Mouse (Mus musculus) lung, postnatal 36 days (tissue): ENCODE data around the gene Dop1b.
"Not testable (repeated sequence)": the region's sequence is repeated elsewhere in the genome, so short reads cannot be mapped to it uniquely, and the experiment has no call there.

Experiments
- DNase-seq: peaks from one replicate; pipeline ENCODE4 v3.0.0; 2022; ENCODE audit warnings: mixed read lengths

Gene Dop1b

GRCm38 (mm10) chr16:93711411-93712188, at the start of gene Dop1b:
Gene Dop1b, plus strand, starts transcription at chr16:93711904.
- peak; percentile 99 for DNase-seq

- DNase-seq = no peak
Measured at GRCm38 (mm10) chr16:93667976-93668375, 43.7 kb upstream of the Dop1b start.

GRCm38 (mm10) chr16:93669521-93669920, 42.2 kb upstream of the Dop1b start:
- DNase-seq = no peak

DNA sequence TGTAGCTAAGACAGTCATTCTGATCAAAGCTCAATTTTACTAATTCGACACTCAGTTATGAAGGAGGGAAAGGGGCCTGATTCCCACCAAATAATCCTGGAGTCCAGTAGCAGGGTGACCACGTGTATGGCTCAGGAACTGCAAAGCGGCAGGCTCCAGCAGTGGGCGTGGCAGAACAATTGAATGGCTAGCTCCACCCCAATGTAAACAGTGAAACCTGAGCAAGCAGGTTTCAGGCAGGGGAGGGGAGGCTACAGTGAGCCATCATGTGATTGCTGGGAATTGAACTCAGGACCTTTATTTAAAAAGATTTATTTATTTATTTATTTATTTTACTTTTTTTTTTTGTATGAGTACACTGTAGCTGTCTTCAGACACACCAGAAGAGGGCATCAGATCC, 41.2 kb upstream of the Dop1b start:
- DNase-seq = peak; percentile 47

DNA sequence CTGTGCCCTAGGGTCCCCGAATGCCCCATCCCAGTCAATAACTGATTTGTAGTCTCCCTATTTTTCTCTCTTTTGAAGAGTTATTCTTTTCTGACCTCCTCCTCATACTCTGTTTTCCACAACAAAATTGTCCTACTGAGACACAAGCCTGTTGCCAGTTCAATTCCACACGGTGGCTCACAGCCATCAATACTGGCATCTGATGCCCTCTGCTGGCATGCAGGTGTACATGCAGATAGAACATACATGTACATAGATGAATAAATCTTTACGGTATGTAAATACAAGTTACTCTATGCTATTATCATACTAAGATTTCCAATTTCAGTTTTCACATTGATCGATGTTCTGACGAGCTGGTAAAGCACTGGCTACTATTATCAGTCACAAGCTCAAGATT, 40.6 kb upstream of the Dop1b start:
- no peak for DNase-seq

DNA sequence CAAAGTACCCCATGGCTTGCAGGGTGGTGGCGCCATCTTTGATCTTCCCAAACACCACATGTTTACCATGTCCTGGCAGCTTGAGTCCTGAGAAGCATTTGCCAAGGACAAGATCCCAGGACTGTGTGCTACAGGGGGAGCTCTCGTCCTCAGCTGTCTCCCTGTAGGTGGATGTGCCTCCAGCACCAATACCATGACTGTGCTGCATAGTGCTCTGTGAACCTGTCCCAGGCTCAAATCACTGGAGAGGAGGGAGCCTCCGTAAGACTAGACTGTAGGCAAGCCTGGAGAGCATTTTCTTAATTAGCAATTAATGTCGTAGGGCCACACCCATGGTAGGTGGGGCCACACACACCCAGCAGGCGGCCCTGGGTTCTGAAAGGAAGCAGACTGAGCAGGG, 35.3 kb upstream of the Dop1b start:
- DNase-seq = no peak

DNA sequence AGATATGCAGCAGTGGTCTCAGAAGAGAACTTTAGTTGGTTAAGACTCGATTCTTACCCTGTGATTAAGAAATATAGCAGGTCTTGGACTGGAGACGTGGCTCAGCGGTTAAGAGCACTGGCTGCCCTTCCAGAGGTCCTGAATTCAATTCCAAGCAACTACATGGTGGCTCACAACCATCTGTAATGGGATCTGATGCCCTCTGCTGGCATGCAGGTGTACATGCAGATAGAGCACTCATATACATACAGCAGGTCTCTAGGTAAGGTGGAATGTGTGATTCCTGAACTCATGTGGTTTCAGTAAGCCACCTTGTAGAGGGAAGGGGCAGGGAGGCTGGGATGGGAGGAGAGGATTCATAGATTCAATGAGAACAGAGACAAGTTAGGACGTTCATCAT, 33.5 kb upstream of the Dop1b start:
- no peak for DNase-seq

- no peak for DNase-seq
Measured at GRCm38 (mm10) chr16:93679165-93679564, 32.5 kb upstream of the Dop1b start.

DNA sequence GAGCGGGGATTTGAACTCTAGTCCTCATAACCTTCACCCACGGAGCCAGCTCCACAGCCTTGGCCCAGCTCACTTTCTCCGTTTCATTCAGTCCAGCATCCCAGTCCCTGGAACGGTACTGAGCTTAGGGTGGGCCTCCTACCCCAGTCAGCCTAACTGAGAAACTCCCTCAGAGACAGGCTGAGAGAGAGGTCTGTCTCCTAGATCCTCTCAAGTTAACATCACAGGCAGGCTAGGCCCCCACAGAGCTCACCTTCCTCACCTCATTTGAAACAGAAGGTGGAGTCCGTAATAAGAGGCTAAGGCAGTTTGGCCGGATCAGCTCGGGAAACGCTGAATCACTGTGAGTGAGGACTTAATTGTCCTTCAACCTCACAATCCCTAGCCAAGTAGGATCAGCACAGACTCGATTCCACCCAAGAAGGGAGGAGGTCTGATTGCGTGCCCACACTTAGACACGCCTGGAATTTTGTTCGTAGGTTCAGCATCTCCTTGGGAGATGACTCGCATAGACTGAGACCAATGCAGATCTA, 29.5 kb upstream of the Dop1b start:
- no peak for DNase-seq

DNA sequence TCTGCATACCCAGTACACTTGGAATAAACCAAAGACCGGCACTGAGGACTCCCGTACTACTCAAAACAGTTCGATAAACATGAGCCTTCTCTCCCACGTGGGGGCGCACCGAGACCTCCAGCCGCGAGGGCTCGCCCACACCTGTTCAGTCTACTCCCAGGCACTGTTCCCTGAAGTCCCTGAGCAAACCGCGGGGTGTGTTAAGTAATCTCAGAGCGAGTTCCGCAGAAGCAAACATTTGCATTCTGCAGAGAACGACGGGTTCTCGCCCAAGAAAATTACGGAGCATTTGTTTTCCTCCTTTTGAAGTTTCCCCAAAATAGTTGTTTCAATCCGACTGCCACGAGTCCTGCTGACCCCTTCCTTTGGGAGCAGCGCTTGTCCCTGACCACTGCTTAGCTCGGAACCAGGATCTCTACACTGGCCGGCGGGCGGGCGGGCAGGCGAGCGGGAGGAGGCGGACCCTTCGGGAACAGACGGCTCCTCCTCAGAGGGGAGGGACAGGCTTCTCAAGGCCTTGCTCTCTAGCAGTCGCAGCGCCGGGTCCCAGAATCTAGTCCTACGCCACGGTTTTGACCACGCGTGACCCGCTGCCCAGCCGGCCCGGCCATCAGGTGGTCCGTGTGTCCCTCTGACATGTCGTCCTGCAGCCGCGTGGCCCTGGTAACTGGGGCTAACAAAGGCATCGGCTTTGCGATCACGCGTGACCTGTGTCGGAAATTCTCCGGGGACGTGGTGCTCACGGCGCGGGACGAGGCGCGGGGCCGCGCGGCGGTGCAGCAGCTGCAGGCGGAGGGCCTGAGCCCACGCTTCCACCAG, 28.8 kb upstream of the Dop1b start, which contains the start of gene Cbr3:
Gene Cbr3, plus strand, starts transcription at position 527 of the 819 bp plus-strand sequence.
- peak; percentile 88 for DNase-seq

DNA sequence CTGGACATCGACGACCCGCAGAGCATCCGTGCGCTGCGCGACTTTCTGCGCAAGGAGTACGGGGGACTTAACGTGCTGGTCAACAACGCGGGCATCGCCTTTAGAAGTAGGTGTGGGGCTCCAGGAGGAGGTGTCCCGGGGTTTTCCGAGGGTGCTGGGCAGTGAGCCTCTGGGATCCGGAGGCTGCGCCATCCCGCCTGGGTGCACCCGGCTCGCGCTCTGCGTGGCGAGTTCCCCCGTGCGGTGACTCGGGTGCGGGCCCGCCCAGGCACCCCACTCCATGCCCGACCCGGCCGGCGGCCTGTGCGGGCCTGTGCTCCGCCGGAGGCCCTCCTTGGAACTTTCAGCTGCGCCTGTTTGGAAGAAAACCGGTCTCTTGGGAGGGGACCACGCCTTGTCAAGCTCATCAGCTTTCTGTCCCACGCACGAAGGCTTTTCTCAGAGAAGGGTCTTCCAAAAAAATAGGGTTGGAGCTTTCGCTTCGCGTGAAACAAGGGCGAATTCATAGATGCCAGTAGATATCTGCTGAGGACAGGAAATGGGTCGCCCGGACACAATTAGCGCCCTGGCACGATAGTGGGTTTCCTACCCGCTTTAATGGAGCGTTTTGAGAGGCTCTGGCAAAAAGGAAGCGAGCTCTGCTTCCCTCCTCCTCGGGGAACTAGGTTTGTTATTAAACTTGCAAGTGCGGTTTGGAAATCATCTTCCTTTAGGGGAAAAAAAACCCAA, 28.0 kb upstream of the Dop1b start:
- DNase-seq = peak; percentile 32

- no peak for DNase-seq
Measured at GRCm38 (mm10) chr16:93684441-93684840, 27.3 kb upstream of the Dop1b start.

DNA sequence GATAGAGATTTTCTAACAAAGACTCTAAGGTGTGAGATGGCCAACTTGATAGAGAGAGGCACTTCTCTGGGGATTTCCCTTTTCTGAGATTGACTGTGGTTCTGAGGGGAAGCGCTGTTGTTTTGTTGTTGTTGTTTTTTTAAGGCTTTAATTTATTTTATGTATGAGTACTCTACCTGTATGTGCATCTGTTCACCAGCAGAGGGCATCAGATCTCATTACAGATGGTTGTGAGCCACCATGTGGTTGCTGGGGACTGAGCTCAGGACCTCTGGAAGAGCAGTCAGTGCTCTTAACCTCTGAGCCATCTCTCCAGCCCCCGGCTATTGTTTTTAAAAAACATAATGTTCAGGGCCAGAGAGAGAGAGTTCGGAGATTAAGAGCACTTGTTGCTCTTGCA, 25.9 kb upstream of the Dop1b start:
- DNase-seq = not testable (repeated sequence)

DNA sequence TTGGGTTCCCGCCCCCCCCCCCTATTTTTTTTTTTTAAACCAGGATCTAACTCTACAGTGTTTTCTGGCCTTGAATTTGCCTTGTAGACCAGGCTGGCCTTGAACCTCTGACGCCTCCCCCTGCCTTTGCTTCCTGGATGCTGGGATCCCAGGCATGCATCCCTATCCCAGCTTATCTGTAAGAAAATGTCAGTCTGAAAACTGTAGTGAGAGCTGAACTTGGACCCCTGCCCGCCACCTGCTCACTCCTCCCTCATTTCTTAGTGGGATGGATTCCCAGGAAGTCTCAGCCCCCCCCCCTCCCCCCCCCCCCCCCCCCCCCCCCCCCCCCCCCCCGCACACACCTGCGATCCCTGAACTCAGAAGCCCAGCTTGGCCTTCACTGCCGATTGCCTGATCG, 25.3 kb upstream of the Dop1b start:
- no peak for DNase-seq

DNA sequence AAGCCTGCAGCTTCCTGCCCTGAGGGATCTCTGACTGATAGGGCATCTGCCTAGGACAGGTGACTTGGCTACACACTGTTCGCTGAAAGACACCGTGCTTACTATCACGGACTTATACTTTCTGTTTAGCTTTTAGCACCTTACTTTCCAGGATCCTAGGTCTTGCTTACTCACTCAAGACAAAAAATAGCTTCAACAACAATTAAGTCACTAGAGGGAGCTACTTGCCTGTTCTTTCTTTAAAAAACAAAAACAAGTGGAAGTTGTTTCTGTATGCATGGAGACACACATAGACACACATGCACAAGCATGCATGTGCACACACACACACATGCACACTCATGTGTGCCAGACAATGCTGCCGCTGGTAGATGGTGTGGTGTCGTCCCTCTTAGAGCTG, 24.8 kb upstream of the Dop1b start:
- DNase-seq = peak; percentile 60

DNA sequence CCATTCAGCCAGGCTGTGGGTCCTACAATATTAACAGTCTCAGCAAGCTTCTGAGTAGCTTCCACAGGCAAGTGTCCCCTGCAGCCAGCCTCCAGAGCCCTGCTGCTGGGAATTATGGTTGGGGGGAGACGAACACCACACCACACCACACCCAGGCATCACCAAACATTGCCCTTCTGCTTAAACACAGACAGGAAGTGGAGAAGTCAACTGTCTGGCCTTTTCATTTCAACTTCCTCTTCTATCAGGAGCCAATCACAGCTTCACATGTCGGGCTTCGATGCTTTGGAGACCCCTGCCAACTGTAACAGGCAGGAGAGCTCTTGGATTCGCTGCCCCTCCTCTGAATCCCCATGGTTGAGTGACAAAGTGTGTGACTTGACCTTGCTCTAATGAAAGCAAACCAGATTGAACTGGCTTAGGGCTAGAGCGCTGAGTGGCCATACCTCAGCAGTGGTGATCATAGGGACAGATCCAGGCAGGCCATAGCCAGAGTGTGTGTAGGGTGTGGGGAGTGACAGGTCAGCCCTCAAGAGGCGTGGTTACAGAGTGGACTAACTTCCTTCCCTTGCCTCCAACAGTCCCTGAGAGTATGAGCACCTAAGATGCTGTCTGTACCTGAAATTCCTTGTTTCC, 20.4 kb upstream of the Dop1b start:
- DNase-seq = no peak

DNA sequence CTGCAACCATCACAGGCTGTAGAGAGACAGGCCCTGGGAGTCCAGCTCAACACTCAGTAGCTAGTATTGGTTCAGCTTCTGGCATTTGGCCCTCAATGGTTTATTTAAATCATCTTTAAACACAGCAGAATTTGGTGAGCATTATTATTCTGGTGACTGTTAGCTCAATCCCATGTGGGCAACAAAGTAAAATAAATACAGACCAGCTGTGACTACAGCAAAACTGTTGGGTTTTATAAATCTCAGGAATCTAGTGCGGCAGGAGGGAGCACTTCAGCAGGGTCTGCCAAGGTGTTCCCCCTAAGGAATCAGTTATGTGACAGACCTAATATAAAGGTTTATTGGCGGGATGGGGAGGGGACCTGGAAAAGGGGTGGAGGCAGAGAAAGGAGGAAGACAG, 19.0 kb upstream of the Dop1b start:
- no peak for DNase-seq

DNA sequence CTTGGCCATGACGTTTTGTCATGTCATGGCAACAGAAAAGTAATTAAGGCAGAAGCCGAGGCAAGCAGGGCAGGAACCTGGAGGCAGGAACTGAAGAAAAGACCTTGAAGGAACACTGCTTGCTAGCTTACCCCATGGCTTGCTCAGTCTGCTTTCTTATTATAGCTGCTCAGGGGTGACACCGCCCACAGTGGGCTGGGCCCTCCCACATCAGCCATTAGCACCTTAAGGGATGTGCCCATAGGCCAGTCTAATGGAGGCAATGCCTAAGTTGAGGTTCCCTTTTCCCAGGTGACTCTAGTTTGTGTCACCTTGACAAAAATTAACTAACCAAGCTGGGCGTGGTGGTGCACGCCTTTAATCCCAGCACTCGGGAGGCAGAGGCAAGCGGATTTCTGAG, 4.6 kb upstream of the Dop1b start:
- DNase-seq = no peak

GRCm38 (mm10) chr16:93709217-93709616, 2.5 kb upstream of the Dop1b start:
- no peak for DNase-seq

DNA sequence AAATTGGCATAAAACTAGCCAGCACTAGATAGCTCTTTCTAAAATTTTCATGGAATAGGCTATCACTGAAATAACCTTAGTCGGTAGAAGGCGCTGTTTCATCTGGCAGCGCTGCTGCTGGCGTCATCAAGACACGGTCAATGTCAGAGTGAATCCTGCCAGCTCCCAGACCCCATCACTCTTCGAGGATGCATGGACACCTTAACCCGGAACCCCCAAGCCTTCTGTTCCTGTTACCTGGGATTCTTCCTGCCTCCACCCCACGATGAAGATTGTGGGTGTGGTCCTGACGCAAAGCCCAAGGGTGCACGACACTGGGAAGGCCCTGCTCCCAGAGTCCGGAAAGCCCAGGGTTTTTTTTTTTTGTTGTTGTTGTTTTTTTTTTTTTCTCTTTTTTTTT, 780 bp upstream of the Dop1b start:
- DNase-seq = peak; percentile 93

DNA sequence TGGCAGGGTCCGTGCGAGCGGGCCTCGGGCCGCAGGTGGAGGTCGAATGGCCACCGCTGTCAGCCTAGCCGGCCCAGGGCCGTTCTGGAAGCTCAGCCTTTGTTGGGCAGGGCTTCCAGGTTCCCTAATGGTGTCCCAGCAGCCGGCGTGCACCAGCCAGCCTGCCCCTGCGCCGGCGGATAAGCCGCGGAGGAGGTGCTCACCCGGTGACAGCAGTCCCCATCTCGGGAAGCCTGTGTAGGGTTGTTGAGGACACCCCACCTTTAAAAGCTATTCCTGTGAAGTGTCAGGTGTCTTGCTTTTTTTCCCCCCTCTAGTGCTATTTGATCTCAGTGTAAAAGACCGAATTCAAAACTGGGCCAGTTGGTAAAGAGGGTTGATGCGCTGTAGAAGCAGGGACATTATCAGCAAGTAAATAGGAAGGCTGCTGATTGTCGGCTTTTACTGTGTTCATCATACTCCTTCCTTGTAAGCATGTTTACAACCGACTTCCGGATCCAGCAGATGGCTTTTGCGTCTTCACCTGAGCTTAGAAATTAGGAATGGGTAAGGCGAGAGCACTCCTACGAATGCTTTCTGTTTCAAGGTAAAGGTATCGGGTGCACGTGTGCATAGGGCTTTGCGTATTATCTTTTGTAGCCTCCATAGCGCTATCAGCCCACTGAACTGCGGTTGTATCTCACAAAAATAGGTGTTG, 633 bp downstream of the Dop1b start:
- DNase-seq = peak; percentile 38

- no peak for DNase-seq
Measured at GRCm38 (mm10) chr16:93712966-93713365, 1.3 kb downstream of the Dop1b start.
